In the genomic region with DNA sequence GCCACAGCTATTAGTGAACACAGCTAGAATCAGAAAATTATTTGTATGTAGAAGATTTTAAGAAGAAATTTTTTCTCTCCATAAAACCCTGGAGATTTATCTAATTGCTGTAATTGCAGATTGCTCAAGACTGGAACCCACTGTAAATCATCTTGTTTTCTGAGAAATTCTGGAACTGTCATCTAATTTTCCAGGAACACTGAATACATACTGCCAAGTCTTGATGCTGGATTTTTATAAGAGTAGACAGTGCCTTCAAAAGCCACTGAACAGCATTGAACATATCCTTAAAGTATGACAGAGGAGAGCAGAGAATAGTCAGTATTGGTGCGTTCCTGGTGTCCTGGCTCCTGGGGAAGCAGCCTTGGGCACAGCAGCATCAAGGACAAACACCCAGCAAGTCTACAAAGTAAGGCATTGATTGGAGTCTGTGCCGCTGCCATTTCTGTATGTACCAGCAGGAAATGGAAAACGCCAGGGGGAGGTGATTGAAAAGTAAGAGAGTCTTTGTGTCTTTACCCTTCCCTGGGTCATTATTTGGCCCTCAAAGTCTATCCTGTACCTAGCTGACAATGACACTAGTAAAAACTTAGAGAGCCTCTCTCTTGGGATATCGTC, we compare ENCODE assay signal across 16 mouse cellular contexts.
"Had no signal": no experiment of that assay in that cellular context is flagged by ENCODE, and none has a peak within 500 bp of the region (broad histone marks: within the 10 kb centered on the region; RNA-seq: fewer than 3 reads in every experiment).

No protein-coding gene starts in this region.

- H3K4me1 ChIP-seq: kidney, embryonic 15.5 days; limb, embryonic 15.5 days; midbrain, embryonic 12.5 days; neural tube, embryonic 13.5 days had no signal

- H3K4me3 ChIP-seq: kidney, embryonic 15.5 days; limb, embryonic 15.5 days; liver, embryonic 12.5 days; midbrain, embryonic 12.5 days; neural tube, embryonic 13.5 days; stomach, embryonic 15.5 days had no signal

- H3K9me3 ChIP-seq: kidney, embryonic 15.5 days; limb, embryonic 15.5 days; liver, embryonic 12.5 days; midbrain, embryonic 12.5 days; neural tube, embryonic 13.5 days; stomach, embryonic 15.5 days had no signal

- ATAC-seq: liver, embryonic 12.5 days; midbrain, embryonic 16.5 days had no signal

- H3K36me3 ChIP-seq: limb, embryonic 15.5 days; neural tube, embryonic 13.5 days; stomach, embryonic 15.5 days had no signal

- H3K9ac ChIP-seq: kidney, embryonic 15.5 days; limb, embryonic 15.5 days; liver, embryonic 12.5 days; lung, embryonic 14.5 days; midbrain, embryonic 12.5 days; neural tube, embryonic 13.5 days; stomach, embryonic 15.5 days had no signal

- H3K27me3 ChIP-seq: kidney, embryonic 15.5 days; limb, embryonic 15.5 days; liver, embryonic 12.5 days; midbrain, embryonic 12.5 days; neural tube, embryonic 13.5 days; stomach, embryonic 15.5 days had no signal

- H3K27ac ChIP-seq: kidney, embryonic 15.5 days; limb, embryonic 15.5 days; liver, embryonic 12.5 days; midbrain, embryonic 12.5 days; neural tube, embryonic 13.5 days; stomach, embryonic 15.5 days had no signal

- DNase-seq: kidney, postnatal 36 days; layer of hippocampus, adult 9-11 months; layer of hippocampus, postnatal 36 days; lung, embryonic 14.5 days; lung, postnatal 14 days; retina, postnatal 1 day; right cerebral cortex, postnatal 4 days; thymus, adult 2 months; thymus, postnatal 25 days had no signal

- H3K4me2 ChIP-seq: kidney, embryonic 15.5 days; limb, embryonic 15.5 days; liver, embryonic 12.5 days; lung, embryonic 14.5 days; midbrain, embryonic 12.5 days; neural tube, embryonic 13.5 days; stomach, embryonic 15.5 days had no signal
